Mouse (Mus musculus) liver, embryonic 15.5 days (tissue): ENCODE results near the gene Tdp1. TPM values are rescaled to one million over a fixed set of nuclear protein-coding genes. Genes with fewer than 3 reads are reported as not detected.

Experiments
- ATAC-seq: fragments of 200-750 bp; cut with Nextera tagmentation; 2 replicates; pipeline ENCODE4 v1.8.0; 2017; ENCODE audit warnings: moderate number of reproducible peaks, mild to moderate bottlenecking, moderate library complexity; ENCODE audit not compliant: insufficient read depth
- H3K27ac ChIP-seq: fragments of 300-500 bp; sonication (generic); replicated peaks from 2 replicates; pipeline ENCODE4 v1.5.1; 2015; ENCODE audit warnings: mild to moderate bottlenecking, inconsistent platforms
- H3K27me3 ChIP-seq: fragments of 300-500 bp; sonication (generic); 2 replicates; pipeline ENCODE4 v1.6.1; 2015; ENCODE audit warnings: mild to moderate bottlenecking, inconsistent platforms
- H3K36me3 ChIP-seq: fragments of 300-500 bp; sonication (generic); replicated peaks from 2 replicates; pipeline ENCODE4 v1.6.1; 2015; ENCODE audit warnings: moderate library complexity, mild to moderate bottlenecking, inconsistent platforms
- H3K4me1 ChIP-seq: fragments of 300-500 bp; sonication (generic); replicated peaks from 2 replicates; pipeline ENCODE4 v1.6.1; 2015; ENCODE audit warnings: inconsistent platforms
- H3K4me2 ChIP-seq: fragments of 300-500 bp; sonication (generic); 2 replicates; pipeline ENCODE4 v1.6.1; 2015; ENCODE audit warnings: moderate library complexity, mild to moderate bottlenecking, inconsistent platforms
- H3K4me3 ChIP-seq: fragments of 300-500 bp; sonication (generic); replicated peaks from 2 replicates; pipeline ENCODE4 v1.5.1; 2015; ENCODE audit warnings: mild to moderate bottlenecking, inconsistent platforms
- H3K9ac ChIP-seq: fragments of 300-500 bp; sonication (generic); 2 replicates; pipeline ENCODE4 v1.6.1; 2015; ENCODE audit warnings: moderate library complexity, mild to moderate bottlenecking, inconsistent platforms
- H3K9me3 ChIP-seq: fragments of 300-500 bp; sonication (generic); replicated peaks from 2 replicates; pipeline ENCODE4 v1.6.1; 2016; ENCODE audit warnings: inconsistent platforms
- WGBS: fragments of 180-500 bp; shearing (Covaris S2); methylation state at CpG from one replicate; pipeline ENCODE4 v1.1.7; 2015; ENCODE audit warnings: mixed read lengths; ENCODE audit not compliant: insufficient replicate concordance; 5-methylcytosine and 5-hydroxymethylcytosine counted together
- polyA plus RNA-seq: library from polyadenylated mRNA; unstranded; fragments of >200 nt; fragmentation: Nextera tagmentation; extraction: Ambion mirVana; gene quantifications from 2 replicates; pipeline ENCODE4 v1.2.1, GENCODE M21; 2015

The Tdp1 gene
- polyA plus RNA-seq, 1 experiment from 2014 or later, result 23.3 TPM

GRCm38 (mm10) chr12:99859391-99860100, 24.8 kb upstream of the Tdp1 start:
- no peak overlapping the region for H3K4me2 ChIP-seq
- ATAC-seq, result no peak
- H3K27ac ChIP-seq, result no peak overlapping the region
- no peak overlapping the region for H3K9ac ChIP-seq
- H3K36me3 ChIP-seq, result no peaks in the 10 kb centered on the region
- H3K9me3 ChIP-seq, result no peaks in the 10 kb centered on the region
- 66% methylated on average over 3 of the region's 3 CpGs for WGBS
- H3K4me3 ChIP-seq, result no peak overlapping the region
- peaks cover 4% of the 10 kb centered on the region for H3K4me1 ChIP-seq
- H3K27me3 ChIP-seq, result no peaks in the 10 kb centered on the region

GRCm38 (mm10) chr12:99860981-99861380, 23.3 kb upstream of the Tdp1 start:
- Histone ChIP-seq H3K4me2 (no peak overlapping the region), H3K4me1 (peaks cover 4% of the 10 kb centered on the region), H3K27ac (no peak overlapping the region), H3K36me3 (no peaks in the 10 kb centered on the region), H3K4me3 (no peak overlapping the region), H3K27me3 (no peaks in the 10 kb centered on the region), H3K9me3 (no peaks in the 10 kb centered on the region), H3K9ac (no peak overlapping the region)
- ATAC-seq, result no peak
- 57% methylated on average over 4 of the region's 4 CpGs for WGBS

- Histone ChIP-seq H3K36me3 (no peaks in the 10 kb centered on the region), H3K4me1 (peaks cover 4% of the 10 kb centered on the region), H3K9me3 (no peaks in the 10 kb centered on the region), H3K27ac (no peak overlapping the region), H3K9ac (no peak overlapping the region), H3K27me3 (no peaks in the 10 kb centered on the region), H3K4me2 (no peak overlapping the region), H3K4me3 (no peak overlapping the region)
- no peak for ATAC-seq
Measured at GRCm38 (mm10) chr12:99864613-99865012, 19.7 kb upstream of the Tdp1 start.

GRCm38 (mm10) chr12:99868821-99869220, 15.5 kb upstream of the Tdp1 start:
- H3K27ac ChIP-seq, result no peak overlapping the region
- H3K9ac ChIP-seq, result no peak overlapping the region
- no peak for ATAC-seq
- no peak overlapping the region for H3K4me3 ChIP-seq
- 49% methylated on average over 1 of the region's 1 CpGs for WGBS
- H3K4me1 ChIP-seq, result peaks cover 5% of the 10 kb centered on the region; the same call in 1 of the 2 replicates
- H3K36me3 ChIP-seq, result no peaks in the 10 kb centered on the region
- no peak overlapping the region for H3K4me2 ChIP-seq
- no peaks in the 10 kb centered on the region for H3K9me3 ChIP-seq
- H3K27me3 ChIP-seq, result no peaks in the 10 kb centered on the region

GRCm38 (mm10) chr12:99873443-99873842, 10.9 kb upstream of the Tdp1 start:
- Histone ChIP-seq H3K27me3 (no peaks in the 10 kb centered on the region), H3K36me3 (no peaks in the 10 kb centered on the region), H3K9me3 (no peaks in the 10 kb centered on the region), H3K4me2 (no peak overlapping the region), H3K27ac (no peak overlapping the region), H3K9ac (no peak overlapping the region), H3K4me1 (peaks cover 5% of the 10 kb centered on the region; the same call in 1 of the 2 replicates), H3K4me3 (no peak overlapping the region)
- 34% methylated on average over 3 of the region's 3 CpGs for WGBS
- ATAC-seq, result no peak

GRCm38 (mm10) chr12:99874609-99875008, 9.7 kb upstream of the Tdp1 start:
- no peaks in the 10 kb centered on the region for H3K27me3 ChIP-seq
- no peak overlapping the region for H3K27ac ChIP-seq
- H3K9ac ChIP-seq, result no peak overlapping the region
- no peaks in the 10 kb centered on the region for H3K36me3 ChIP-seq
- no peak overlapping the region for H3K4me3 ChIP-seq
- 31% methylated on average over 6 of the region's 6 CpGs for WGBS
- no peak for ATAC-seq
- no peaks in the 10 kb centered on the region for H3K9me3 ChIP-seq
- H3K4me1 ChIP-seq, result peaks cover 5% of the 10 kb centered on the region; the same call in 1 of the 2 replicates
- H3K4me2 ChIP-seq, result no peak overlapping the region

GRCm38 (mm10) chr12:99883000-99883712, 1.2 kb upstream of the Tdp1 start:
- H3K36me3 ChIP-seq, result 0 out of 2 replicates have a peak, but pooled peaks cover 3% of the 10 kb centered on the region
- H3K4me1 ChIP-seq, result peaks cover 31% of the 10 kb centered on the region
- H3K4me2 ChIP-seq, result peak overlapping the region; percentile 99
- under 1% methylated on average over 38 of the region's 38 CpGs for WGBS
- peak overlapping the region; percentile 81 for H3K4me3 ChIP-seq
- peak overlapping the region; percentile 82 for H3K9ac ChIP-seq
- H3K27me3 ChIP-seq, result no peaks in the 10 kb centered on the region
- peak overlapping the region; percentile 93 for H3K27ac ChIP-seq
- no peaks in the 10 kb centered on the region for H3K9me3 ChIP-seq
- peak; percentile 86 for ATAC-seq

GRCm38 (mm10) chr12:99883713-99884105, 608 bp upstream of the Tdp1 start:
- Histone ChIP-seq H3K4me3 (peak overlapping the region; percentile 81), H3K27ac (peak overlapping the region; percentile 93), H3K9me3 (no peaks in the 10 kb centered on the region), H3K27me3 (no peaks in the 10 kb centered on the region), H3K4me1 (peaks cover 31% of the 10 kb centered on the region), H3K9ac (peak overlapping the region; percentile 82), H3K4me2 (peak overlapping the region; percentile 99), H3K36me3 (0 out of 2 replicates have a peak, but pooled peaks cover 3% of the 10 kb centered on the region)
- 0 out of 2 replicates have a peak, but pooled peaks have one; percentile 13 for ATAC-seq
- 1% methylated on average over 11 of the region's 11 CpGs for WGBS

GRCm38 (mm10) chr12:99885282-99885901, 1.1 kb downstream of the Tdp1 start:
- WGBS, result 50% methylated on average over 8 of the region's 8 CpGs
- H3K9me3 ChIP-seq, result no peaks in the 10 kb centered on the region
- peak overlapping the region; percentile 81 for H3K4me3 ChIP-seq
- H3K36me3 ChIP-seq, result 0 out of 2 replicates have a peak, but pooled peaks cover 3% of the 10 kb centered on the region
- no peaks in the 10 kb centered on the region for H3K27me3 ChIP-seq
- H3K4me2 ChIP-seq, result peak overlapping the region; percentile 99
- peaks cover 31% of the 10 kb centered on the region for H3K4me1 ChIP-seq
- peak overlapping the region; percentile 82 for H3K9ac ChIP-seq
- no peak overlapping the region; the same call in 1 of the 2 replicates for H3K27ac ChIP-seq
- ATAC-seq, result no peak

GRCm38 (mm10) chr12:99897846-99898245, 13.5 kb downstream of the Tdp1 start:
- H3K4me1 ChIP-seq, result no peaks in the 10 kb centered on the region
- no peaks in the 10 kb centered on the region for H3K27me3 ChIP-seq
- no peak overlapping the region for H3K4me3 ChIP-seq
- no peak for ATAC-seq
- H3K4me2 ChIP-seq, result no peak overlapping the region
- H3K9me3 ChIP-seq, result no peaks in the 10 kb centered on the region
- no peak overlapping the region for H3K9ac ChIP-seq
- H3K27ac ChIP-seq, result no peak overlapping the region
- WGBS, result 74% methylated on average over 4 of the region's 4 CpGs
- peaks cover 39% of the 10 kb centered on the region for H3K36me3 ChIP-seq

GRCm38 (mm10) chr12:99898248-99898870, 14.0 kb downstream of the Tdp1 start:
- no peak for ATAC-seq
- Histone ChIP-seq H3K4me1 (no peaks in the 10 kb centered on the region), H3K4me2 (no peak overlapping the region), H3K9me3 (no peaks in the 10 kb centered on the region), H3K36me3 (peaks cover 42% of the 10 kb centered on the region), H3K27ac (no peak overlapping the region), H3K27me3 (no peaks in the 10 kb centered on the region), H3K9ac (no peak overlapping the region), H3K4me3 (no peak overlapping the region)
- 65% methylated on average over 16 of the region's 16 CpGs for WGBS
